Mouse (Mus musculus) E14TG2a.4 (cell line): ENCODE measurements at regions not wholly inside any gene's neighbourhood (a gene's known extent, or its start where the extent isn't known, plus 50 kb on each side); places are given as distances from the start of the nearest gene placed in this dataset.

Source experiments
- CTCF ChIP-seq: conservative IDR thresholded peaks from 2 replicates; pipeline ENCODE4 v1.5.1; 2014; ENCODE audit warnings: low read length
- NANOG ChIP-seq: IDR thresholded peaks from 2 replicates; pipeline ENCODE4 v1.6.1; 2014; ENCODE audit warnings: borderline replicate concordance, low read length, mixed read lengths
- POU5F1 ChIP-seq: IDR thresholded peaks from 2 replicates; pipeline ENCODE4 v1.6.1; 2014; ENCODE audit warnings: low read length, borderline replicate concordance

DNA sequence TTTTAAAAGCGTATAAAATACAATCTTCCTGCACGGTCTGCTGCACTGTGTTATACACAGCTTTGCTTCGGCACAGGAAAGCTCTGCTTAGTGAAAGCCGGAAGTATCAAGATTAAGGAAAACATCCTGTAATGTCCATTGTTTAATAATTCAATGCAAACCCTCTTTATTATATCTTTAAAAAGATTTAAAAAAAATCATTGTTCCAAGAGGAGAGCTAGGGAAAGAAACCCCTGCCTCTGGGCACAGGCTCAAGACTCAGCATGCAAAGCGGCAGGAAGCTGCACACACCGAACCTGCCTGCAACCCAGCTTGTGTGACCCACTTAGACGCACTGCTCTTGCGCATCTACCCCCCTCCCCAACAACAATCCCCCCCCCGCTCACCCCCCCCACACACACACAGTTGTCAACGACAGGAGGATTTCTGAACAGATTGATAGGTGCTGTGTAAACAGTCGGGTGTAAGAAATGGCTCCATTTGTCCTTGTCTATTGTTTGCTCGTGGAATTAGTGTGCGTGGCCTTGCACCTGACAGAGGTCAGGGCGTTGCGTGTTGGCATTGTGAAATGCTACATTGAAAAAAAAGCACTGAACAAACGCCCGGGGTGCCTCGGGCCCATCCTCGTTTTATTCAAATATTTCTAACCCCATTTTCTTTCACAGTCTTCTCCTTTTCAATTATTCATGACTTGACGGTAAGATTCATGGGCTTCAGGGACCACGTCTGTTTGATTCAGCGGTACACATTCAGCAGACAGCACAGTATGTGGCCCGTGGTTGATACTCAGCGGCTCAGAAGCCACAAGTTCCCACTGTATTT is 66.5 kb upstream of the Acbd6 start:
- TF ChIP-seq CTCF (no peak), NANOG (no peak), POU5F1 (no peak)
